Mouse (Mus musculus): Measurements from ENCODE around the gene Plxdc1. TPM values are rescaled to one million over a fixed set of nuclear protein-coding genes. Genes with fewer than 3 reads are reported as not detected.

Gene Plxdc1
- 10.5 and 11.8 TPM in 2 replicates for polyA plus RNA-seq (2012; rRNA removed)

DNA sequence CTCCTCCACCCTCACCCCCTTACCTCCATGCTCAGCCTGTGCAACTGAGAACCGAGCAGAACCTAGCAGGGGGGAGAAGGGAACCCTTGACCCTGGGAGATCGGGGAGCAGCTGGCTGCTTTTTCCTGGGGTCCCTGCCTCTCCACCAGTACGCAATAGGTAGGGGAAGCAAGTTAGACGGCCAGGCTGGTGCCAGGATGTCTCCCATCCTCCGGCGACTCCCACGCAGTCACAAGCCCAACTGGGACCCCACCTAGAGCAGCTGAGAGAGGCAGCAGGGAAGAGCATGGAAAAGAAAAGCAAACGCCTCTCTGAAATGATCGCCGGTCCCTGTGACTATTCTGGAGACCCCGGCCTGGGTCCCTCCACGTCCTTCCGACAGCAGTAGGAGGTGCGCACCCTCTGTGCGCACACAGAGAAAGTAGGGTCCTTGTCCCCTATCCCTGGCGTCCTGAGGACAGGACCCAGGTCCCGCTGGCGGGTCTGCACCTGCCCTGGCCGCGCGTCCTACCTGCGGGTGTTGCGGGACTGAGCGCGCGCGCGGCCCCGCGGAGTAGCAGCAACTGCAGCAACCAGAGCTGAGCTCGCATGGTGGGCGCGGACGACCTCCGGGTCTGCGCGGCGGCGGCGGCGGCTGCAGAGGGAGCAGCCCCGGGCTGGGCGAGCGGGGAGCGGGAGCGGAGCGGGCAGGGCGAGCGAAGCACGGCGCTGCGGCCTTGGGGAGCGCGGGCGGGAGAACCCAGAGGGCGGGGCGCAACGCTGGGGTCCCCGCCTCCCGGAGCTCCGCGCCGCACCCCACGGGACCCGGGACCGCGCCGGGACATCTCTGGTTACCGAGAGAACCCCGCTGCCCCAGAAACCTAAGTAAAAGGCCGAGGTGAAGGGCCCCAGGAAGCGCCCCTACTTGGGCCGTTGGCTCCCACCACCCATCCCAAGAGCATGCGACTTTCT, at the start of gene Plxdc1:
Plxdc1 (minus strand) TSS at position 718 of the 951 bp plus-strand sequence.

DNA sequence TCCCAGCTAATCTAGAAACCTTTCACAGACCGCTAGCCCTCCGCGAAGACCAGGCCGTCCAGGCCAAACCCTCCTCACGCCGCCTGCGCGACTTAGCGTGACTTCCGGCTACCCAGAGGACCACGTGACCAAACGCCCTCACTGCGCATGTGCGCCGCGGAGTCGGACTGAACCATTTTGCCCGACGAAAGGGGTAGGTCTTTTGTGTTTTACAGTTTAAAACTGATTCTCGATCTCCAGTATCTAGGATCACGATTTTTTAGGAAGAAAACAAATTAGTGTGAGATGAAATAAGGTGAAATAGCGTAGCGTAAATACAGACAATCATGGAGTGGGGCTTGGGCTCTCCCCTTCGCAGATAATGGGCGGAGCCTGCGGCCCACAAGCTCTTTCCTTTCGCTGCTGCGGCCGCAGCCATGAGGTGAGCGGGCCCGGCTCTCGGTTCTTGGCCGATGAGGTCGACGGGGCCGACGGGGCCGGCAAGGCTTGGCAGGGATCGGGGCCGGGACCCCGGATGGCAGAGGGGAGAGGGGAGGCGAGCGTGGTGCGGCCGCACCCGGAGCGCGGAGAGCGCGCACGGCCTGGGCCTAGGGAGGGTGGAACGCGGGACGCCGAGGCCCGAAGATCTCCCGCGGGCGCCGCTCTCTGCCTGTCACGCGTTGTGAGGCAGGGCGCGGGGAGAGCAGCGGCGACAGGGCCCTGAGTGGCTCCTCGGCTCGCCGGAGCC, 40.5 kb upstream of the Plxdc1 start, which contains the start of gene Rpl19:
Rpl19 (plus strand) TSS at position 141 of the 727 bp plus-strand sequence.

DNA sequence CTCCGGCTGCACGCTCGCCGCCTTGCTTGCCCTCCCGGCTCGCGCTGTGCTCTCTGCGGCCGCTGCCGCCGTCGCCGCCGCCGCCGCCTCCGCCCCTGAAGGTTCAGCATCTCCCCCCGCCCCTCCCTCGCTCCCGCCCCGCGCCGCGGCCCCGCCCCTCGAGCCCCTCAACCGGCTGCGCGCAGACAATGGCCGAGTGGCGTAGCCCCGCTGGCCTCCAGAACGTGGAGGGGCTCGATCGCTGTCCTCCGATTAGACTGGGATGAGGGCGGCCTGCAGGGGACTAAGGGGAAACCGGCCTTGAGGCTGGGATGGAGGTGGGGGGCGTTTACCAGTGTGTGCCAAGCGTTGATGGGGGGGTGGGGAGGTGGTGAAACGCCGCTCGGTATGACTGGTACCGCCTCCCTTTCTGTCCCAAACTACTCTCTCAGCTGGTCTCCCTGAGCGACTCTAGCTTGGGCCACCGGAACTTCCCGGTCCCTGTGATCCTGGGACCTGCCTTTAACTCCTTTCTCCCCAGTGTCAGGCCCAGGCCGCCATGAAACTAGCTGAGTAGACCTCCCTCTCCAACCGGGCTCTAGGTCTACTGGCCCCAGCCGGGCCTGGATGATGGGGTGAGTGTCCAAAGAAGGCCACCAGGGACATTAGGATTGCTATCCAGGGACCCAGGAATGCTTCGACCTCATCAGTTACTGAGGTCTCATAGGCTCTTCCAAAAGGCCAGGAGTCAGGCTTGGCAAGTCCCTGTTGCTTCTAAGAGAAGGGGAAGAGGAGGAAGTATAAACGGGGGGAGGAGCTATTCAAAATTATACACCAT, 36.5 kb upstream of the Plxdc1 start, which contains the start of gene Cacnb1:
Cacnb1 (minus strand) TSS at position 480 of the 817 bp plus-strand sequence.

DNA sequence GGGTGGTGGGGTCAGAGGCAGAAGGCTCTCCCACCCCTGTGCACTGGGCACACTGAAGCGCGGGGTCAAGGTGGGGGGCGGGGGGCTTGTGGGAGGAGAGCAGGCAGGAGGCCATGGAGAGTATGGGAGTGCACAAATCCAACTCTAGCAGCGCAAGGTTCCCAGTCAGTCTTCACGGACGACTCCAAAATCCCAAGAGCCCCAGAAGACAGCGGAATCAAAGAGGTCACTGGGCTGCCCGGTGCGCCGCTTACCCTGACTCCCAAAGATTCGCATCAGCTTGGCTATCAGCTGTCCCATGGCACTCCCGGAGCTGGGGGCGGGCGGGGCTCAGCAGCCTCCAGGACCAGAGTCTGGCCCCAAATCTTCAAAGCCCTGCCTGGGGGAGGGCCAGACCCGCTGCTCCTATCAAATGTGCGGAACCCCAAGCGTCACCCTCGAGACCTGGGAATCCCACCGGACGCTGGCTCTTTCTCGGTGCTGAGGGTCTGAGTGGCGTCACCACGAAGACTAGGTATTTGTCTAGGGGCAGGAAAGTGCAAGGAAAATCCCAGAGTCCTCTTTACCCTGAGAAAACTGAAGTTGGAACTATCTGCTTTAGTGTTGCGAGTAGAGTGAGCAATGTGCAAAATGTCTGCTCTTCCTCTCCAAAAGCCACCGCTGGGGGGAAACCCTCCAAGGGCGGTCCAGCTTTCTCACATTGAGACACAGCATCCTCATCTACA, 9.5 kb upstream of the Plxdc1 start, which contains the start of gene Arl5c:
Arl5c (minus strand) TSS at position 618 of the 725 bp plus-strand sequence.

DNA sequence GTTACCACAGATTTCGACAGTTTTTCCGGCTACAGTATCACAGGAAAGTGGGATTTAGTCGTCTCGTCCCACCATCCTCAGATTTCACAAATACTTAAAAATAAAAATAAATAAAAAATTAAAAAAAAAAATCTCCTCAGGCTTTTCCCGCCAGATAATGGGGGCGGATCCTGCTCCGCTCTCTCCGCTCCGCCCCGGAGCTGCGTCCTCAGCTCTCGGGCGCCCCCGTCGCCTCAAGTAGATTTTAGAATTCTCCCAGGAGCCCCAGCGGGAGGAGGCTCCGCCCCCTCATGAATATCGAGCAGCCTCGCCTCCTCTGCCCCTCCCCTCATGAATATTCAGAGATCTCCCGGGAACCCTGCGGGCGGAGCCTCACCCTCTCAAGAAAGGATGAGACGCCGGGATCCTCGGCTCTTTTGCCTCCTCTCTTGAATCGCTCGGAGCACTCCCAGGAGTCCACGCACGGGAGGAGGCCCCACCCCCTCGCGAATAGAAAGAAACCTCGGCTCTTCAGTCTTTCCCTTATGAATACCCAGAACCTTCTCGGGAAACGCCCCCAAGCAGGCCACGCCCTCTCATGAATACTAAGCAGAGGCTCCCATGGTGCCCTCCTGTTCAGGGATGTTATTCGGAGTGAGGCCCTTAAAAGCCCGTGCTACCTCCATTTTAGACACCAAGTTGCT, 102.2 kb downstream of the Plxdc1 start, which contains the start of gene Fbxo47:
Fbxo47 (minus strand) TSS at position 237 of the 683 bp plus-strand sequence.

Other genes with a start within 250 kb of the Plxdc1 start
- 17.3 and 18.1 TPM in 2 replicates for gene Pip4k2b, start 241.7 kb downstream of the Plxdc1 start, polyA plus RNA-seq (2012; rRNA removed)
- 6.5 and 7.4 TPM in 2 replicates for gene Cwc25, start 219.9 kb downstream of the Plxdc1 start, polyA plus RNA-seq (2012; rRNA removed)
- 0.71 TPM in 1 of 2 replicates, not detected in the other for gene 1700001P01Rik, start 210.5 kb downstream of the Plxdc1 start, polyA plus RNA-seq (2012; rRNA removed)
- 41.3 and 61.6 TPM in 2 replicates for gene Rpl23, start 204.0 kb downstream of the Plxdc1 start, polyA plus RNA-seq (2012; rRNA removed)
- gene Lasp1, start 187.4 kb downstream of the Plxdc1 start, polyA plus RNA-seq (2012; rRNA removed) = 108 and 111 TPM in 2 replicates
- 5.7 and 5.9 TPM in 2 replicates for gene B230217C12Rik, start 145.7 kb downstream of the Plxdc1 start, polyA plus RNA-seq (2012; rRNA removed)
- 0.19 and 0.24 TPM in 2 replicates for gene Fbxo47, start 102.3 kb downstream of the Plxdc1 start, polyA plus RNA-seq (2012; rRNA removed)
- gene Arl5c, start 9.7 kb upstream of the Plxdc1 start, polyA plus RNA-seq (2012; rRNA removed) = 3.0 and 3.4 TPM in 2 replicates
- 28.2 and 29.6 TPM in 2 replicates for gene Cacnb1, start 36.6 kb upstream of the Plxdc1 start, polyA plus RNA-seq (2012; rRNA removed)
- gene Rpl19, start 40.3 kb upstream of the Plxdc1 start, polyA plus RNA-seq (2012; rRNA removed) = 902 and 1,011 TPM in 2 replicates
- gene Stac2, start 67.0 kb upstream of the Plxdc1 start, polyA plus RNA-seq (2012; rRNA removed) = 0.45 and 0.61 TPM in 2 replicates
- 24.0 and 30.2 TPM in 2 replicates for gene Fbxl20, start 164.0 kb upstream of the Plxdc1 start, polyA plus RNA-seq (2012; rRNA removed)
- 9.5 and 13.0 TPM in 2 replicates for gene Med1, start 206.8 kb upstream of the Plxdc1 start, polyA plus RNA-seq (2012; rRNA removed)
- 10.5 and 13.7 TPM in 2 replicates for gene Cdk12, start 216.6 kb upstream of the Plxdc1 start, polyA plus RNA-seq (2012; rRNA removed)